Mouse (Mus musculus) lung, postnatal 0 days (tissue): ENCODE data around the gene Wdr27.

Source experiments
- CTCF ChIP-seq: IDR thresholded peaks from 2 replicates; pipeline ENCODE4 v1.5.1; 2016; ENCODE audit warnings: antibody characterized with exemption, mild to moderate bottlenecking
- EP300 ChIP-seq: IDR thresholded peaks from 2 replicates; pipeline ENCODE4 v1.6.1; 2016; ENCODE audit warnings: antibody characterized with exemption, mild to moderate bottlenecking, control low read depth

DNA sequence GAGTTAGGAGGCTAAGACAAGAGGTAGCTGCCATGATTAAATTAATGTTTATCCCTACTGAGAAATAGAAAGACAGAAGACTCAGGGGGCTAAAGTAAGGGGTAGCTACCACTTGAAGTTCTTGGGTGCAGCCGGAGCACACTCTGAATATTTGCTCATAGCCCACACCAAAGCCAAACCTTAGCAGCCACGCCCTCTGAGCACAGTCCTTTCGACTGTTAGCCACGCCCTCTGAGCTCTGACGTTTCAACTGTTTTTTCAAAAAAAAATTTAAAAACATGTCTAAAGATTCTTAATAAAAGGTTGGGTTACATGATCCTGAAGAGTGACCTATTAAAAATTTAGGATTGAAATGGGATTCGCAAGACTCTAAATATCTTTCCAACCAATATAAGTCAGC, 130.3 kb downstream of the Wdr27 start:
- TF ChIP-seq CTCF (no peak), EP300 (no peak)
